Mouse (Mus musculus) neural tube, embryonic 11.5 days (tissue): ENCODE measurements around the gene Gtpbp1. TPM values are rescaled to one million over a fixed set of nuclear protein-coding genes. Genes with fewer than 3 reads are reported as not detected.

Experiments used
- ATAC-seq: fragments of 200-750 bp; cut with Nextera tagmentation; 2 replicates; pipeline ENCODE4 v1.8.0; 2017; ENCODE audit warnings: moderate number of reproducible peaks, mild to moderate bottlenecking, moderate TSS enrichment, moderate library complexity; ENCODE audit not compliant: insufficient read depth, low FRiP score, low TSS enrichment
- DNase-seq: peaks from one replicate; pipeline ENCODE4 v3.0.0-alpha.2; 2015; ENCODE audit warnings: low spot score
- H3K27ac ChIP-seq: fragments of 300-500 bp; sonication (generic); 2 replicates; pipeline ENCODE4 v1.5.1; 2014; ENCODE audit warnings: low read depth, mild to moderate bottlenecking, low read length
- H3K27me3 ChIP-seq: fragments of 300-500 bp; sonication (generic); 2 replicates; pipeline ENCODE4 v1.6.1; 2014; ENCODE audit warnings: mild to moderate bottlenecking, low read length, mixed read lengths; ENCODE audit not compliant: control insufficient read depth, insufficient read depth
- H3K36me3 ChIP-seq: fragments of 300-500 bp; sonication (generic); 2 replicates; pipeline ENCODE4 v1.6.1; 2014; ENCODE audit warnings: mild to moderate bottlenecking, low read length, moderate library complexity, mixed read lengths; ENCODE audit not compliant: control insufficient read depth, insufficient read depth
- H3K4me1 ChIP-seq: fragments of 300-500 bp; sonication (generic); 2 replicates; pipeline ENCODE4 v1.6.1; 2014; ENCODE audit warnings: low read length, mixed read lengths; ENCODE audit not compliant: control insufficient read depth, insufficient read depth
- H3K4me2 ChIP-seq: fragments of 300-500 bp; sonication (generic); 2 replicates; pipeline ENCODE4 v1.6.1; 2014; ENCODE audit warnings: low read depth, mild to moderate bottlenecking, moderate library complexity
- H3K4me3 ChIP-seq: fragments of 300-500 bp; sonication (generic); 2 replicates; pipeline ENCODE4 v1.5.1; 2014; ENCODE audit warnings: low read depth, low read length
- H3K9ac ChIP-seq: fragments of 300-500 bp; sonication (generic); 2 replicates; pipeline ENCODE4 v1.6.1; 2014; ENCODE audit warnings: mild to moderate bottlenecking, low read length
- H3K9me3 ChIP-seq: fragments of 300-500 bp; sonication (generic); 2 replicates; pipeline ENCODE4 v1.6.1; 2016; ENCODE audit warnings: low read length; ENCODE audit not compliant: control insufficient read depth
- WGBS: fragments of 180-500 bp; shearing (Covaris S2); extraction: QIAGEN DNeasy Blood & Tissue Kit; methylation state at CpG from one replicate; pipeline ENCODE4 v1.1.7; 2014; 5-methylcytosine and 5-hydroxymethylcytosine counted together
- polyA plus RNA-seq: library from polyadenylated mRNA; unstranded; fragments of >200 nt; fragmentation: Nextera tagmentation; extraction: Ambion mirVana; gene quantifications from 2 replicates; pipeline ENCODE4 v1.2.1, GENCODE M21; 2014

Gtpbp1 gene
- polyA plus RNA-seq, 1 experiment from 2014 or later = 39.7 TPM

GRCm38 (mm10) chr15:79770629-79771240 lies 80.1 kb downstream of the Gtpbp1 start:
- Histone ChIP-seq H3K9me3 (no peaks in the 10 kb centered on the region), H3K9ac (no peak overlapping the region)

More at GRCm38 (mm10) chr15:79770629-79771240, 80.1 kb downstream of the Gtpbp1 start:
- no peak overlapping the region for H3K27ac ChIP-seq
- 65% methylated on average over 21 of the region's 21 CpGs for WGBS
- H3K36me3 ChIP-seq = no peaks in the 10 kb centered on the region
- H3K4me3 ChIP-seq = no peak overlapping the region
- peaks cover 12% of the 10 kb centered on the region for H3K4me1 ChIP-seq
- no peak for DNase-seq
- no peak overlapping the region for H3K4me2 ChIP-seq
- no peaks in the 10 kb centered on the region for H3K27me3 ChIP-seq
- ATAC-seq = no peak

Other genes starting within 250 kb of the Gtpbp1 start
- gene Csnk1e, start 235.3 kb upstream of the Gtpbp1 start, polyA plus RNA-seq = 192 and 213 TPM in 2 replicates
- gene Kcnj4, start 185.6 kb upstream of the Gtpbp1 start, polyA plus RNA-seq = not detected in 2 replicates
- 12.1 and 16.9 TPM in 2 replicates for gene Kdelr3, start 174.4 kb upstream of the Gtpbp1 start, polyA plus RNA-seq
- 87.0 and 88.8 TPM in 2 replicates for gene Ddx17, start 144.1 kb upstream of the Gtpbp1 start, polyA plus RNA-seq
- gene Dmc1, start 85.7 kb upstream of the Gtpbp1 start, polyA plus RNA-seq = 1.1 and 1.5 TPM in 2 replicates
- 3.5 and 4.0 TPM in 2 replicates for gene Fam227a, start 31.9 kb upstream of the Gtpbp1 start, polyA plus RNA-seq
- gene Cby1, start 31.6 kb upstream of the Gtpbp1 start, polyA plus RNA-seq = 65.5 and 70.8 TPM in 2 replicates
- gene Tomm22, start 20.0 kb upstream of the Gtpbp1 start, polyA plus RNA-seq = 285 and 287 TPM in 2 replicates
- 14.6 and 16.4 TPM in 2 replicates for gene Josd1, start 2.9 kb upstream of the Gtpbp1 start, polyA plus RNA-seq
- 6.1 and 10.2 TPM in 2 replicates for gene Sun2, start 51.7 kb downstream of the Gtpbp1 start, polyA plus RNA-seq
- 68.6 and 70.8 TPM in 2 replicates for gene Dnal4, start 87.0 kb downstream of the Gtpbp1 start, polyA plus RNA-seq
- gene Nptxr, start 113.9 kb downstream of the Gtpbp1 start, polyA plus RNA-seq = 1.5 and 2.0 TPM in 2 replicates
- not detected in 2 replicates for gene Npcd, start 143.4 kb downstream of the Gtpbp1 start, polyA plus RNA-seq
- gene Cbx6, start 143.8 kb downstream of the Gtpbp1 start, polyA plus RNA-seq = 17.3 and 18.0 TPM in 2 replicates
- gene Apobec3, start 200.8 kb downstream of the Gtpbp1 start, polyA plus RNA-seq = 5.4 and 7.3 TPM in 2 replicates